Mouse (Mus musculus) kidney, adult 2 months (tissue): ENCODE data around the gene Ears2. TPM values are rescaled to one million over a fixed set of nuclear protein-coding genes. Genes with fewer than 3 reads are reported as not detected.
A peak's percentile ranks its signal among the peaks of the same experiment; 100 is the strongest.

Experiments used
- DNase-seq: peaks from one replicate; pipeline ENCODE4 v3.0.0; 2021
- H3K27ac ChIP-seq: fragments of 200-500 bp; 2 replicates; pipeline ENCODE4 v1.5.1; 2012; ENCODE audit warnings: low read depth, low read length, control low read depth, inconsistent platforms; ENCODE audit not compliant: insufficient read depth
- H3K27me3 ChIP-seq: fragments of 200-500 bp; replicated peaks from 2 replicates; pipeline ENCODE4 v1.6.1; 2012; ENCODE audit warnings: mild to moderate bottlenecking, moderate library complexity, low read length, inconsistent platforms; ENCODE audit not compliant: control insufficient read depth, insufficient read depth
- H3K36me3 ChIP-seq: fragments of 200-500 bp; 2 replicates; pipeline ENCODE4 v1.6.1; 2012; ENCODE audit warnings: mild to moderate bottlenecking, moderate library complexity, low read length, inconsistent platforms; ENCODE audit not compliant: control insufficient read depth, insufficient read depth
- H3K4me1 ChIP-seq: fragments of 200-500 bp; 2 replicates; pipeline ENCODE4 v1.6.1; 2011; ENCODE audit warnings: low read length; ENCODE audit not compliant: control insufficient read depth, insufficient read depth
- H3K4me3 ChIP-seq: fragments of 200-500 bp; 2 replicates; pipeline ENCODE4 v1.5.1; 2011; ENCODE audit warnings: mild to moderate bottlenecking, low read depth, low read length, control low read depth; ENCODE audit not compliant: insufficient read depth
- CTCF ChIP-seq: fragments of 200-500 bp; conservative IDR thresholded peaks from 2 replicates; pipeline ENCODE4 v1.5.1; 2011; ENCODE audit warnings: low read depth, mild to moderate bottlenecking, control low read depth, low read length, moderate library complexity, mixed read lengths; ENCODE audit not compliant: insufficient read depth, insufficient read length
- POLR2A ChIP-seq: fragments of 200-500 bp; IDR thresholded peaks from one replicate; pipeline ENCODE4 v1.6.1; 2011; ENCODE audit warnings: low read depth, low read length, control low read depth
- whole genome bisulfite sequencing: fragments of 180-500 bp; shearing (Covaris S2); methylation state at CpG from one replicate; pipeline ENCODE4 v1.1.7; 2018; 5-methylcytosine and 5-hydroxymethylcytosine counted together
- polyA plus RNA-seq: library from polyadenylated mRNA; depleted of rRNA; stranded (reverse); fragments of >200 nt; gene quantifications from 2 replicates; pipeline ENCODE4 v1.2.3, GENCODE M21; 2012

The Ears2 gene
- polyA plus RNA-seq, 1 experiment, result 9.2 TPM

DNA sequence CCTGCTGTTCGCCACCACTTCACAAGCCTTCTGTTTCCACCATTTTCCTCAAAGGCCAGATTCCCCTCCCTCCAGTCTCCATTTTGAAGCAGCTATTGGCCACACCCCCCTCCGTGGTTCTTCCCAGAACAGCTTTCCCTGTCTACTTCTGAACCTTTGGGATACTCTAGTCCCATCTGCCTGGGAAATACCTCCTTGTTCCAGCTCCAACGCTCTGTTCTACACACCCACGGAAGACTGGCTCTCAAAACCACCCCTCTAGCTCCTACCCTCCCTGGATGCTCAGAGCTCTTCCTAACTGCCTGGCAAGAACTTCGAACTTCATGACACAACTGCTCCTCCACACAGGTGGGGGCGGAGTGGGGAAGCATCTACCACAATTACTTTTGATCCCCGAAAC is 48.1 kb downstream of the Ears2 start:
- no peak for DNase-seq
- no peaks in the 10 kb centered on the region for H3K27me3 ChIP-seq
- WGBS, result 91% methylated on average over 7 of the region's 7 CpGs
- H3K36me3 ChIP-seq, result no peaks in the 10 kb centered on the region
- TF ChIP-seq CTCF, result no peak
- TF ChIP-seq POLR2A, result no peak
- H3K4me3 ChIP-seq, result no peak overlapping the region
- H3K27ac ChIP-seq, result no peak overlapping the region
- peaks cover 21% of the 10 kb centered on the region for H3K4me1 ChIP-seq

DNA sequence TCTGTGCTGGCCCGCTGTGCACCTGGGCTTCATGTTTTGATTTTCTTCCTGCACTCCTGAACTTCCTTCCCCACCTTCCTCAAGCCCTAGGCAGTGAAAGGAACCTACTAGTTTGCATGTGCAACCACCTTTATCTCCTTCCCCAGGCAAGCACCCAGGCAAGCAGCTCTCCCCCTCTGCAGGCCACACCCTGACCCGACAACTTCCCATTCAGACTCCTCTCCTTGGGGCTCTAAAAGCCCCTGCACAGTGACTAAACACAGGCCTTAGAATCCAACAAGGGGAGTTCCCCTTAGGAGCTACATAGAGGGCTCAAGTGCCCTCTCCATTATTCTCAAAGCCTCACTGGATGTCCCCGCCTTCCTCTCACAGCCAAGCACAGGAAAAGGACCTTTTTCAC is 48.8 kb downstream of the Ears2 start:
- DNase-seq, result no peak
- no peak overlapping the region for H3K4me3 ChIP-seq
- peaks cover 21% of the 10 kb centered on the region for H3K4me1 ChIP-seq
- 78% methylated on average over 3 of the region's 3 CpGs for WGBS
- no peaks in the 10 kb centered on the region for H3K36me3 ChIP-seq
- H3K27ac ChIP-seq, result no peak overlapping the region
- no peak for TF ChIP-seq POLR2A
- TF ChIP-seq CTCF, result no peak
- H3K27me3 ChIP-seq, result no peaks in the 10 kb centered on the region

GRCm38 (mm10) chr7:122015734-122016133 is 51.3 kb downstream of the Ears2 start:
- Histone ChIP-seq H3K4me3 (no peak overlapping the region), H3K4me1 (peaks cover 21% of the 10 kb centered on the region), H3K27me3 (no peaks in the 10 kb centered on the region), H3K36me3 (no peaks in the 10 kb centered on the region), H3K27ac (no peak overlapping the region)
- WGBS, result 27% methylated on average over 10 of the region's 10 CpGs
- peak; percentile 84 for DNase-seq
- TF ChIP-seq CTCF (no peak), POLR2A (no peak)

DNA sequence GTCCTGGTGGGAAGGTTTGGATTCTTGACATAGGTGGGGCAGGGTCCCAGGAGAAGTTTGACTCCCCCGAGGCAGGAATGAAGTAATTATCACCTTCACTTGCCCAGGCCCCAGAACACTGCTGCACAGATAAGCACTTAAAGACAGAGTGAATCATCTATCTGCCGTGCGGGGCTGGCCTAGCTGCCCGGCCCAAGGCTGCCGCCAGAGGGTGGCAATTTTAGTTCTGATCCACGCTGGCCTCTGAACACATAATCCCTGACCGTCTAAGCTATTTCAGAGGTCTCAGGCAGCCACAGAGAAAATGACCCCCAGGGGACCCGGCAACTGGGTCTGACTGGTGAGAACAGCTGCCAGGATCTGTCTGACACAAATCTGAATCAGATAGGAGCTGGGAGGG is 52.0 kb downstream of the Ears2 start:
- peak; percentile 48 for DNase-seq
- peak overlapping the region; percentile 20 for H3K27ac ChIP-seq
- 25% methylated on average over 8 of the region's 8 CpGs for WGBS
- H3K36me3 ChIP-seq, result no peaks in the 10 kb centered on the region
- H3K4me3 ChIP-seq, result no peak overlapping the region
- H3K27me3 ChIP-seq, result no peaks in the 10 kb centered on the region
- H3K4me1 ChIP-seq, result peaks cover 21% of the 10 kb centered on the region
- TF ChIP-seq POLR2A (no peak), CTCF (peak; percentile 44)

DNA sequence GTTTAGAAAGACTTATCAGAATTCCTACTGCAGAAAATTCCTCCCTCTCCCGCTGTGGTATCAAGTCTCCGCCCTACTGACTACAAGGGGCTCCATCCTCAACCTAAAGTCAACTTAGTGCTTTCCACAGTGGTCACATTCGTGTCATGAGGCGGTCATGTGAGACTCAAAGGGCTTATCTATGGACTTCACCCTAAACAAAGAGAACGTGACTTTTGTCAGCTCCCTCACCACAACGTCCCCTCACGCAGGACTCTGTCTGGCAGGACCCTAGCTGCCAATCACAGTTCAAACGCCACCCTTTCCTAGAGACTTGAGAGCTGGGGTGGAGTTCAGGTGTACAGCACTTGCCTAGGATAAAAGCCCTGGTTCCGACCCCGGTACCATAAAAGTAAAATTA is 54.1 kb downstream of the Ears2 start:
- WGBS, result 89% methylated on average over 10 of the region's 10 CpGs
- H3K4me1 ChIP-seq, result peaks cover 19% of the 10 kb centered on the region
- H3K36me3 ChIP-seq, result peaks cover 1% of the 10 kb centered on the region; the same call in 1 of the 2 replicates
- TF ChIP-seq POLR2A, result no peak
- TF ChIP-seq CTCF, result no peak
- H3K4me3 ChIP-seq, result no peak overlapping the region
- H3K27me3 ChIP-seq, result no peaks in the 10 kb centered on the region
- no peak for DNase-seq
- H3K27ac ChIP-seq, result no peak overlapping the region

- Histone ChIP-seq H3K27ac (no peak overlapping the region), H3K27me3 (no peaks in the 10 kb centered on the region), H3K4me1 (peaks cover 17% of the 10 kb centered on the region), H3K36me3 (peaks cover 1% of the 10 kb centered on the region; the same call in 1 of the 2 replicates), H3K4me3 (no peak overlapping the region)
- DNase-seq, result no peak
- WGBS, result 94% methylated on average over 4 of the region's 4 CpGs
- TF ChIP-seq POLR2A, result no peak
- TF ChIP-seq CTCF, result no peak
These were observed 54.7 kb downstream of the Ears2 start for GRCm38 (mm10) chr7:122012370-122012769.

DNA sequence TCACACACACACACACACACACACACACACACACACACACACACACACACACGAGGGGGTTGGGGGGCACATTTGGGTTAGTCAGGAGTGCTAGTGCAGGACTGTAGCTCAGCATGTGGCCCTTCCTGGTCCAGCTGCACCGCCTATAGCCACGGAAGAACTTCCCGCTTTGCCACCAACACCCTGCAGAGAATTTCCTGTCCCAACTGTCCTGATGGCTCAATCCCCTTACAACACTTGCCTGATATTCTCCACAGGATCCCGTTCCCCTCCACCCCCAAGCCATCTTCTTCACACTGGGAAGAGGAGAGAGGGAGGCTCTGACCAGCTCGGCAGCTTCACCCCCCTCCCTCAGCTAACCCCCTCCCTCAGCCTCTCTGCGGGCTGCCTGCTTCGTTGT is 66.7 kb downstream of the Ears2 start:
- no peak for DNase-seq
- no peaks in the 10 kb centered on the region for H3K4me1 ChIP-seq
- H3K4me3 ChIP-seq, result no peak overlapping the region
- 71% methylated on average over 8 of the region's 8 CpGs for WGBS
- no peak for TF ChIP-seq CTCF
- no peak for TF ChIP-seq POLR2A
- no peaks in the 10 kb centered on the region for H3K27me3 ChIP-seq
- peaks cover 1% of the 10 kb centered on the region for H3K36me3 ChIP-seq
- no peak overlapping the region for H3K27ac ChIP-seq
